Mouse (Mus musculus) heart, adult 2 months (tissue): ENCODE data around the gene Tlk2.
"Not testable (repeated sequence)": the region's sequence is repeated elsewhere in the genome, so short reads cannot be mapped to it uniquely, and the experiment has no call there.

Source experiments
- CTCF ChIP-seq: fragments of 200-600 bp; IDR thresholded peaks from 2 replicates; pipeline ENCODE4 v1.8.1; 2022; ENCODE audit warnings: antibody characterized with exemption, mild to moderate bottlenecking, moderate library complexity
- EP300 ChIP-seq: fragments of 200-500 bp; IDR thresholded peaks from 2 replicates; pipeline ENCODE4 v1.6.1; 2011; ENCODE audit warnings: low read depth, low read length, control low read depth; ENCODE audit not compliant: insufficient read depth

- not testable (repeated sequence) for TF ChIP-seq EP300, CTCF
Observed at GRCm38 (mm10) chr11:105140512-105140911, 38.1 kb upstream of the Tlk2 start.
